Mouse (Mus musculus) forebrain, embryonic 16.5 days (tissue): ENCODE results near the gene Sqstm1. TPM values are rescaled to one million over a fixed set of nuclear protein-coding genes. Genes with fewer than 3 reads are reported as not detected.
"Not testable (repeated sequence)": the region's sequence is repeated elsewhere in the genome, so short reads cannot be mapped to it uniquely, and the experiment has no call there.

ENCODE experiments used
- ATAC-seq: fragments of 200-750 bp; cut with Nextera tagmentation; 2 replicates; pipeline ENCODE4 v1.8.0; 2017; ENCODE audit warnings: mild to moderate bottlenecking, moderate library complexity
- H3K27ac ChIP-seq: fragments of 300-500 bp; sonication (generic); 2 replicates; pipeline ENCODE4 v1.5.1; 2014; ENCODE audit warnings: low read length, control low read depth
- H3K27me3 ChIP-seq: fragments of 300-500 bp; sonication (generic); replicated peaks from 2 replicates; pipeline ENCODE4 v1.6.1; 2014; ENCODE audit warnings: low read length; ENCODE audit not compliant: control insufficient read depth, insufficient read depth
- H3K36me3 ChIP-seq: fragments of 300-500 bp; sonication (generic); 2 replicates; pipeline ENCODE4 v1.6.1; 2014; ENCODE audit not compliant: control insufficient read depth, insufficient read depth
- H3K4me1 ChIP-seq: fragments of 300-500 bp; sonication (generic); replicated peaks from 2 replicates; pipeline ENCODE4 v1.6.1; 2014; ENCODE audit warnings: low read length; ENCODE audit not compliant: control insufficient read depth, insufficient read depth
- H3K4me2 ChIP-seq: fragments of 300-500 bp; sonication (generic); 2 replicates; pipeline ENCODE4 v1.6.1; 2014; ENCODE audit warnings: mild to moderate bottlenecking, low read length, control low read depth
- H3K4me3 ChIP-seq: fragments of 300-500 bp; sonication (generic); replicated peaks from 2 replicates; pipeline ENCODE4 v1.5.1; 2014; ENCODE audit warnings: mild to moderate bottlenecking, low read length, control low read depth
- H3K9ac ChIP-seq: fragments of 300-500 bp; sonication (generic); replicated peaks from 2 replicates; pipeline ENCODE4 v1.6.1; 2014; ENCODE audit warnings: low read depth, low read length, control low read depth
- H3K9me3 ChIP-seq: fragments of 300-500 bp; sonication (generic); 2 replicates; pipeline ENCODE4 v1.6.1; 2016; ENCODE audit warnings: low read length; ENCODE audit not compliant: control insufficient read depth
- WGBS: fragments of 180-500 bp; shearing (Covaris S2); extraction: QIAGEN DNeasy Blood & Tissue Kit; methylation state at CpG from one replicate; pipeline ENCODE4 v1.1.7; 2014; 5-methylcytosine and 5-hydroxymethylcytosine counted together
- polyA plus RNA-seq: library from polyadenylated mRNA; unstranded; fragments of >200 nt; fragmentation: Nextera tagmentation; extraction: Ambion mirVana; gene quantifications from 2 replicates; pipeline ENCODE4 v1.2.1, GENCODE M21; 2015

The Sqstm1 gene
- polyA plus RNA-seq, 1 experiment from 2014 or later = 322 TPM

DNA sequence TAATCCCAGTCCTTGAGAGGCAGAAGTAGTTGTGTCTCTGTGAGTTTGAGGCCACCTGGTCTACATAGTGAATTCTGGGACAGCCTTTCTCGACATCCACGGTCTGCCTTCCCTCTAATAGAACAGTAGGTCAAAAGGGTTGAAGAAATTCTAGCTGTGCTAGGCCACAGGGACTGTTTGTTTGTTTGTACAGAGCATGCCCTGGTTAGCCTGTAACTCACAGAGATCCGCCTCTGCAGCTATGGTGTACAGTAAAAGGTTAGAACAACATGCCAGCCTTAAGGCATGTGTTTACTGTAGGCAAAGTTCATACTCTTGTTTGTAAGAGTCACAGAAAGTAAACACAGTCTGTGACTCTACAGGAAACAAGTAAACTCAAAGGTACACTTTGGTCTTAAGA is 25.8 kb downstream of the Sqstm1 start:
- no peak for ATAC-seq
- no peaks in the 10 kb centered on the region; the same call in 1 of the 2 replicates for H3K36me3 ChIP-seq

DNA sequence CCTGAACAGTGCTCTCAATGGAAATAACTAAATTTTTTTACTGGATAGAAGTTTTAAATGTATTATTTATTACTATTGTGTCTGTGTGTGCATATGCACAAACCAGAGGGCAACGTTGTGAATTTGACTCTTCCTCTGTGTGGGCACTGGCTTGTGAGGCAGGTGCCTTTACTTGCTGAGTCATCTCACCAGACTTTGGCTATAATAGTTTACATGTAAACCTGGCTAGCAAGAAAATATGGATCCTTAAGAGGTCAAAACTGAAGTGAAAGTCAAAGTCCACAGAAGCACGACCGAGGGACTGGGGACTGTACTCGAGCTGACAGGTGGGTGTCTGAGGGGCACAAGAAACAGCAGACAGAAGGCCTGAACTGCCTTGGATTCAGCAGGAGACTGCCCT is 27.9 kb downstream of the Sqstm1 start:
- no peak for ATAC-seq
- Histone ChIP-seq H3K27ac (no peak overlapping the region), H3K9me3 (no peaks in the 10 kb centered on the region), H3K36me3 (no peaks in the 10 kb centered on the region; the same call in 1 of the 2 replicates), H3K9ac (no peak overlapping the region), H3K27me3 (no peaks in the 10 kb centered on the region), H3K4me2 (no peak overlapping the region), H3K4me3 (no peak overlapping the region), H3K4me1 (no peaks in the 10 kb centered on the region)
- WGBS = 88% methylated on average over 4 of the region's 4 CpGs

More for the DNA sequence above, 25.8 kb downstream of the Sqstm1 start:
- 89% methylated on average over 3 of the region's 3 CpGs for WGBS
- H3K27ac ChIP-seq = no peak overlapping the region
- no peak overlapping the region for H3K4me2 ChIP-seq
- H3K27me3 ChIP-seq = no peaks in the 10 kb centered on the region
- no peak overlapping the region for H3K9ac ChIP-seq
- no peaks in the 10 kb centered on the region for H3K4me1 ChIP-seq
- no peaks in the 10 kb centered on the region for H3K9me3 ChIP-seq
- no peak overlapping the region for H3K4me3 ChIP-seq

DNA sequence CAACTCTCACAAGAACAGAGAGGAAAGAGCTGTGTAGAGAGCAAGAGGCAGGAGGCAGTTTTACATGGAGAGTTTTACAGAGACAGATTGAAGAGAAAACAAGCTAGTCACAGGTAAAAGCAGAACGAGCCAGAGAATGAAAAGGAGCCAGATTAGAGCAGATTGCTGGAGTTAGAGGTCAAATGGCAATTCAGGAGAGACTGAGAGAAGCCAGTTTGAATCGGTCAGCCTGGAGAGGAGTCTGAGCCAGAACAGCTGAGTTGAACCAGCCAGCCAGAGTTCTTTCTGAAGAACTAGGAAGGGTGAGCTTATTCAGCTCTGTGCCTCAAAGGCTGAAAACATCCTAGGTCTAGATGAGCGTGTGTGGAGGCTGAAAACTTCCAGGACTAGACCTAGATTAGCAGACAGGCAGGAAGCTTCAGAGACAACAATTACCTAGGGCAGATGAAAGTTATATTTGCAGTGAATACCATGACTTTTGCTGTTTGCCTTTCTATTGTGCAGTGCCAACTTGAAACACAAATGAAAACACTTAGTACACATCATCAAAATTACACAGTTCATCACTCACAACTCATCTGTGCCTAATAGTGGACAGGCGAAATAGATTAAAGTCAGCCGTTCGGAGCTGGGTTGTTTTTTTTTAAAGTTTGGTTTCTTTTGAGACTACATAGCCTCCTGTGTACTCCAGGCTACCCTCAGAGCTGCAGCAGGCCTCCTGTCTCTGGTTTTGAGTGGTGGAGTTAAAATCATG is 30.0 kb downstream of the Sqstm1 start:
- WGBS = 81% methylated on average over 6 of the region's 6 CpGs
- no peak overlapping the region for H3K27ac ChIP-seq
- no peak overlapping the region for H3K9ac ChIP-seq
- H3K36me3 ChIP-seq = peaks cover 3% of the 10 kb centered on the region; the same call in 1 of the 2 replicates
- no peaks in the 10 kb centered on the region for H3K27me3 ChIP-seq
- H3K4me2 ChIP-seq = no peak overlapping the region
- H3K4me1 ChIP-seq = peaks cover 4% of the 10 kb centered on the region
- no peak for ATAC-seq
- no peaks in the 10 kb centered on the region for H3K9me3 ChIP-seq
- H3K4me3 ChIP-seq = no peak overlapping the region

DNA sequence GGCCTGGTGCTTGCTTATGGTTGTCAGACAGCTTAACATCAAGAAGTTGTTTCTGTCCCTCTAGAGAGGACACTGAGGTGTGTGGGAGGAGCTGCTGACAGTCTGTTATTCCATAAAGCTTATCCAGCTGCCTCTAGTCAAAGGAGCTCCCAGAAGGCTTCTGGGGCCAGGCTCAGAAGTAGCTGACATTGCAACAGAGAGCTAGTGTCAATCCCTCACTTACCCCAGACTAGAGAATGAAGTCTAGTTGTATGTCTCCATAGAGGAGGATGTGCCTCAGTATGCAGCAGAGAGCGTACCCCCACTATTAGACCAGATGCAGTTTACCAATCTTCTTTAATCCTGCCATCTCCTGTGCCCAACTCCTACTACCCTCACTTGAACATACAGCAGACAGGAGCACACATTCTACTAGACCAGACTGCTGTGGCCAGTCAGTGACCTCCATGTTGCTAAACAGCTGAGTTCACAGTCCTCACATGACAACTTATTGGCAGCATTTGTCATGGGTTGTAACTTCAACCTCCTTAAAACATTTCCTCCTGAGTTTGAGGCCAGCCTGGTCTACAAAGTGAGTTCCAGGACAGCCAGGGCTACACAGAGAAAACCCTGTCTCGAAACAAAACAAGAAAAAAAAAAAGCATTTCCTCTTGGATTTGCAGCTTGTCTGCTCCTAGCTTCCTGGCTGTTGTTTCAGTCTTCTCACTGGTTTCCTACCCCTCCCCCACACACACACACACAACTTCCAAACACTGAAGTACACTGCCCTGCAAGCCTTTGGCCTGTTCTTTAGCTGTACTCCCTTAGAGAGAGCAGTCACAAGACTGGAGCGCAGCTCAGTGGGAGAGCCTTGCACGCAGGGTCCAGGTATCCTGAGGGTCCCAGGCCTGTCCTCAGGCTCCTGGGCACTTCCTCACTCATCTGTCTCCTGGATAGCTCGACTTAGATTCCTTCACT is 31.8 kb downstream of the Sqstm1 start:
- H3K4me1 ChIP-seq = peaks cover 10% of the 10 kb centered on the region
- peaks cover 3% of the 10 kb centered on the region; the same call in 1 of the 2 replicates for H3K36me3 ChIP-seq
- no peaks in the 10 kb centered on the region for H3K27me3 ChIP-seq
- 95% methylated on average over 5 of the region's 5 CpGs for WGBS
- no peak overlapping the region for H3K4me3 ChIP-seq
- no peak overlapping the region for H3K4me2 ChIP-seq
- H3K27ac ChIP-seq = no peak overlapping the region
- no peaks in the 10 kb centered on the region for H3K9me3 ChIP-seq
- ATAC-seq = no peak
- no peak overlapping the region for H3K9ac ChIP-seq

- H3K9me3 ChIP-seq = no peaks in the 10 kb centered on the region
- WGBS = 84% methylated on average over 6 of the region's 6 CpGs
- H3K4me1 ChIP-seq = peaks cover 10% of the 10 kb centered on the region
- no peaks in the 10 kb centered on the region for H3K27me3 ChIP-seq
- H3K9ac ChIP-seq = no peak overlapping the region
- no peak overlapping the region for H3K4me3 ChIP-seq
- no peak overlapping the region for H3K27ac ChIP-seq
- peaks cover 3% of the 10 kb centered on the region; the same call in 1 of the 2 replicates for H3K36me3 ChIP-seq
- no peak overlapping the region for H3K4me2 ChIP-seq
- no peak for ATAC-seq
Measured at GRCm38 (mm10) chr11:50177111-50177510, 33.5 kb downstream of the Sqstm1 start.

DNA sequence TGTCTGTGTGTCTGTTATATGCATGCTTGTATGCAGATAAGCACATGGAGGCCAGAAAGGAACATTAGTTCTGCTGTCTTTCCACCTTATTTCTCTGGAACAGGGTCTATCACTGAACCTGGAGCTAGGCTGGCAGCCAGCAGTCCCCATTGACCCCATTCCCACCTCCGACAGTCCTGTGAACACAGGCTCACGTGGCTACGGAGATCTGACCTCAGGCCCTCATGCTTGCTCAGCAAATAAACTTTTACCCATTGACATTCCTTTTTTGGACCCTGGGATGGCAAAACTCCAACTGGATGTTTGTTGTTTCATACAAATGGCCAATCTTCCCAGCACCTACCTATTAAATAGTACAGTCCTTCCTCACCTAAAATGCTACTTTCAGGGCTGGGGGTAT is 34.3 kb downstream of the Sqstm1 start:
- H3K27me3 ChIP-seq = no peaks in the 10 kb centered on the region
- no peaks in the 10 kb centered on the region for H3K9me3 ChIP-seq
- H3K9ac ChIP-seq = no peak overlapping the region
- H3K4me2 ChIP-seq = no peak overlapping the region
- no peak overlapping the region for H3K27ac ChIP-seq
- H3K4me3 ChIP-seq = no peak overlapping the region
- no peak for ATAC-seq
- H3K4me1 ChIP-seq = peaks cover 10% of the 10 kb centered on the region
- WGBS = 82% methylated on average over 3 of the region's 3 CpGs
- H3K36me3 ChIP-seq = peaks cover 5% of the 10 kb centered on the region; the same call in 1 of the 2 replicates

DNA sequence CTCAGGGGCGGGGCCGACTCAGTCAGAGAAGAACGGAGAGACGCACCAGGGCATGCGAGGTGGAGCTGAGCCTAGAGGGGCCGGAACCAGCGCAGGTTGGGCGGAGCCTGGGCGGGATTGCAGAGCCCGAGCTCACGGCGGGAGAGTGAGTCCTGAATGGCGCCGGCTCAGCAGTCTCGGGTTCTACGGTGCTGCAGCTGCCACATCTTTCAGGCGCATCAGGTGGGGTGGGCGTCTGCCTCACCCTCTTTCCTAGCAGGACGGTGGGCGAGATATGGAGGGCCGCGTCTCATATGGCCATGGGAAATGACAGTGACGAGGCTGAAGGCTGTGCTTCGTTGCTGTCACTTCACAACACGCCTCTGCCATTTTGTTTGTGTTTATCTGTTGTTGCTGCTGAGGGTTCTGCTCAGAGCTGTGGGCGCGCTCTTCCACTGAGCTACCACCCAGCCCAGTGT is 35.9 kb downstream of the Sqstm1 start:
- Histone ChIP-seq H3K4me3 (peak overlapping the region; percentile 76), H3K4me2 (peak overlapping the region; percentile 81), H3K9ac (peak overlapping the region; percentile 83), H3K4me1 (peaks cover 10% of the 10 kb centered on the region), H3K27ac (peak overlapping the region; percentile 88), H3K9me3 (no peaks in the 10 kb centered on the region), H3K36me3 (peaks cover 14% of the 10 kb centered on the region), H3K27me3 (no peaks in the 10 kb centered on the region)
- ATAC-seq = peak; percentile 100
- WGBS = 0% methylated on average over 27 of the region's 27 CpGs

- not testable (repeated sequence) for H3K9me3 ChIP-seq, H3K27me3 ChIP-seq
- peaks cover 10% of the 10 kb centered on the region for H3K4me1 ChIP-seq
- peaks cover 15% of the 10 kb centered on the region for H3K36me3 ChIP-seq
- peak within 1 kb of the TSS; percentile 88 for H3K27ac ChIP-seq
- 4% methylated on average over 19 of the region's 19 CpGs for WGBS
- H3K9ac ChIP-seq = peak within 1 kb of the TSS; percentile 83
- ATAC-seq = peak; percentile 41
- peak within 1 kb of the TSS; percentile 81 for H3K4me2 ChIP-seq
- peak within 1 kb of the TSS; percentile 76 for H3K4me3 ChIP-seq
Measured at GRCm38 (mm10) chr11:50174111-50174729, 36.4 kb downstream of the Sqstm1 start, which contains the start of gene Mrnip. Mrnip (plus strand) TSS chr11:50174444.

DNA sequence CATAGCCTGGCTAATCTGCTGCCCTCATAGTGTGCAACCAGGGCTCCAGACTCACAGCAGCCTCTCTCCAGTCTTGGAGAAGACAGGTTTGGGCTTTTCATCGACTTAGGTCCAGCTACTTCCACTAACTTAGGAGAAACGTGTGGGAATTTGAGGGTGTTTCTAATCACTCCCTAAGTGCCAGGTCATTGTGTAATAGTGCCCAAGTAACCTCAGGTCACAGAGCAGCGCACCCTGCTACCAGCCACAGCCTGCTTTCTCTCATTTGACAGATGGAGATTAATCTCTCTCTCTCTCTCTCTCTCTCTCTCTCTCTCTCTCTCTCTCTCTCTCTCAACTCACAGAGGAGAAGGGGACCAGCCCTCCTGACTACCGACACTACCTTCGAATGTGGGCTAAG is 42.3 kb downstream of the Sqstm1 start:
- Histone ChIP-seq H3K9ac (no peak overlapping the region), H3K9me3 (no peaks in the 10 kb centered on the region), H3K4me3 (no peak overlapping the region), H3K36me3 (peaks cover 22% of the 10 kb centered on the region), H3K27me3 (no peaks in the 10 kb centered on the region), H3K27ac (no peak overlapping the region), H3K4me2 (no peak overlapping the region), H3K4me1 (no peaks in the 10 kb centered on the region)
- no peak for ATAC-seq
- WGBS = 93% methylated on average over 5 of the region's 5 CpGs
